In the genomic region with DNA sequence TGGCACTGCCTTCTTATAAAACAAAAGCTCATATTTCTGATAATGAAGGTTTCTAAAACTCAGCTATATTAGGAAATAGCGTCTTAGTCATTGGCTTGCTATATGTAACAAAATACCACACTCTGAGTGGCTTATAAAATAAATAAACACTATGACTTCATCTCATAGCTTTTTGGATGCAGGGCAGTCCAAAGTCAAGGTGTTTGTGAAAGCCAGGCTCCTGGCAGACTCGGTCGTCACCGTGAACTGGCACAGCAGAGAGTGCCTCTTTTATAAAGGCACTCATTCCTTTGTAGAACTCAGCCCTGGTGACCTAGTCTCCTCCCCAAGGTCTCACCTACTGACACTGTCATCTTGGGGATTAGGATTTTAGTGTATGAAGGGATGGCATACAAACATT, we compare ENCODE assay signal across 24 mouse cellular contexts.
DNase-seq lines count a peak whose midpoint lies in the region; ATAC-seq and TF ChIP-seq lines count a peak whose summit lies in the region.
"Had no signal": no experiment of that assay in that cellular context is flagged by ENCODE, and none has a peak within 500 bp of the region (broad histone marks: within the 10 kb centered on the region; RNA-seq: fewer than 3 reads in every experiment).

No protein-coding gene starts in this region.

- TF ChIP-seq POLR2A in liver, adult 2 months (IDR thresholded peaks at IDR 0.05; ENCODE audit: extremely low read depth, insufficient read depth, low read length): no peak

- TF ChIP-seq CTCF in liver, adult 2 months (IDR thresholded peaks at IDR 0.05; ENCODE audit: low read depth, low read length): no peak
- no peak for TF ChIP-seq CTCF in lung, postnatal 0 days (IDR thresholded peaks at IDR 0.05)

- peaks cover 38% of the 10 kb centered on the region for H3K36me3 ChIP-seq in liver, adult 2 months (ENCODE audit: control insufficient read depth, insufficient read depth, low read length)
- no peaks in the 10 kb centered on the region for H3K36me3 ChIP-seq in lung, postnatal 0 days (ENCODE audit: insufficient read depth, low read length)
- no peaks in the 10 kb centered on the region for H3K36me3 ChIP-seq in midbrain, embryonic 13.5 days
- H3K36me3 ChIP-seq: embryonic facial prominence, embryonic 12.5 days; forebrain, embryonic 15.5 days had no signal

- TF ChIP-seq EP300 in lung, postnatal 0 days (IDR thresholded peaks at IDR 0.05): no peak

- no peak overlapping the region for H3K4me2 ChIP-seq in lung, postnatal 0 days (replicated peaks; ENCODE audit: low read depth, low read length)
- H3K4me2 ChIP-seq in midbrain, embryonic 13.5 days (replicated peaks): no peak overlapping the region
- H3K4me2 ChIP-seq: embryonic facial prominence, embryonic 12.5 days; forebrain, embryonic 13.5 days; forebrain, embryonic 15.5 days had no signal

- H3K79me2 ChIP-seq in liver, adult 2 months (ENCODE audit: control insufficient read depth, insufficient read depth, low read length): no peaks in the 10 kb centered on the region

- H3K9ac ChIP-seq in liver, adult 2 months (ENCODE audit: low read depth, low read length): no peak overlapping the region
- no peak overlapping the region for H3K9ac ChIP-seq in lung, postnatal 0 days (replicated peaks; ENCODE audit: low read depth)
- no peak overlapping the region for H3K9ac ChIP-seq in midbrain, embryonic 13.5 days (replicated peaks)
- H3K9ac ChIP-seq: embryonic facial prominence, embryonic 12.5 days; forebrain, embryonic 13.5 days; forebrain, embryonic 15.5 days; forebrain, postnatal 0 days had no signal

- DNase-seq in liver, adult 2 months (ENCODE audit: extremely low read depth, low read depth, low spot score): peak; percentile 75
- DNase-seq in liver: no peak
- peak; percentile 6 for DNase-seq in lung, postnatal 0 days (ENCODE audit: low spot score)
- DNase-seq in lung, postnatal 10 days: no peak
- DNase-seq in NIH3T3 (ENCODE audit: low read depth): peak; percentile 62
- no peak for DNase-seq in frontal cortex, postnatal 10 days (ENCODE audit: low spot score in 2 of 2)
- DNase-seq: adrenal gland, adult 2 months; adrenal gland, postnatal 10 days; adrenal gland, postnatal 25 days; B cell, adult 2 months; cerebellum, adult 11-12 months; cerebellum, adult 2 months; cerebellum, adult 9-10 months; cerebellum, postnatal 10 days; cerebellum, postnatal 25 days; forebrain, postnatal 0 days had no signal

- peak overlapping the region; percentile 30 for H3K27ac ChIP-seq in liver, adult 2 months (replicated peaks; ENCODE audit: insufficient read depth, low read depth, low read length)
- no peak overlapping the region for H3K27ac ChIP-seq in lung, postnatal 0 days (ENCODE audit: low read length)
- no peak overlapping the region for H3K27ac ChIP-seq in midbrain, embryonic 13.5 days
- H3K27ac ChIP-seq: embryonic facial prominence, embryonic 10.5 days; embryonic facial prominence, embryonic 12.5 days; forebrain, embryonic 13.5 days; forebrain, embryonic 15.5 days had no signal

- H3K27me3 ChIP-seq in liver, adult 2 months (ENCODE audit: control insufficient read depth, insufficient read depth, low read length): no peaks in the 10 kb centered on the region
- no peaks in the 10 kb centered on the region for H3K27me3 ChIP-seq in lung, postnatal 0 days (replicated peaks; ENCODE audit: insufficient read depth, low read length)
- H3K27me3 ChIP-seq in midbrain, embryonic 13.5 days: no peaks in the 10 kb centered on the region
- H3K27me3 ChIP-seq: CH12.LX; embryonic facial prominence, embryonic 12.5 days; forebrain, embryonic 13.5 days; forebrain, embryonic 15.5 days had no signal

- no peaks in the 10 kb centered on the region for H3K9me3 ChIP-seq in lung, postnatal 0 days (ENCODE audit: low read length)
- no peaks in the 10 kb centered on the region for H3K9me3 ChIP-seq in midbrain, embryonic 13.5 days
- H3K9me3 ChIP-seq: embryonic facial prominence, embryonic 10.5 days; embryonic facial prominence, embryonic 12.5 days; forebrain, embryonic 13.5 days; forebrain, embryonic 15.5 days; G1E had no signal

- no peak overlapping the region for H3K4me3 ChIP-seq in liver, adult 2 months (ENCODE audit: insufficient read depth, low read depth, low read length)
- no peak overlapping the region for H3K4me3 ChIP-seq in lung, postnatal 0 days (ENCODE audit: low read depth, low read length)
- H3K4me3 ChIP-seq in midbrain, embryonic 13.5 days (replicated peaks): no peak overlapping the region
- H3K4me3 ChIP-seq: embryonic facial prominence, embryonic 10.5 days; embryonic facial prominence, embryonic 12.5 days; forebrain, embryonic 13.5 days; forebrain, embryonic 15.5 days had no signal

- no peak for ATAC-seq in lung, postnatal 0 days
- no peak for ATAC-seq in midbrain, embryonic 13.5 days
- ATAC-seq: CD4-positive, CD25-positive, alpha-beta regulatory T cell, adult 4 months; forebrain, embryonic 13.5 days; forebrain, embryonic 15.5 days; forebrain, postnatal 0 days had no signal

- WGBS in liver, adult 2 months: 34% methylated on average over 4 of the region's 4 CpGs
- 67% methylated on average over 4 of the region's 4 CpGs for WGBS in lung, postnatal 0 days
- 93% methylated on average over 4 of the region's 4 CpGs for WGBS in midbrain, embryonic 13.5 days

- peaks cover 11% of the 10 kb centered on the region for H3K4me1 ChIP-seq in liver, adult 2 months (ENCODE audit: control insufficient read depth, insufficient read depth, low read length)
- no peaks in the 10 kb centered on the region for H3K4me1 ChIP-seq in lung, postnatal 0 days (ENCODE audit: insufficient read depth, low read depth, low read length)
- peaks cover 8% of the 10 kb centered on the region for H3K4me1 ChIP-seq in midbrain, embryonic 13.5 days (replicated peaks)
- H3K4me1 ChIP-seq: embryonic facial prominence, embryonic 12.5 days; forebrain, embryonic 13.5 days; forebrain, embryonic 15.5 days had no signal

Comparison
In these comparisons a context has a peak if more than half of its experiments do, and no peak if none do; other contexts are left out.
1. DNase-seq: peak in liver, adult 2 months (single experiment), lung, postnatal 0 days (single experiment) and NIH3T3 (single experiment); none in liver (single experiment), lung, postnatal 10 days (single experiment) and frontal cortex, postnatal 10 days (0 of 2).